Mouse (Mus musculus) T-helper 2 cell (primary cell): ENCODE data around the gene Ctf1.

ENCODE experiments used
- in situ Hi-C: fragments of 300-600 bp; cut with MboI, MseI; formaldehyde crosslinking; loops from one replicate; pipeline ENCODE4 v1.15.1; 2025; ENCODE audit warnings: high pct_unique_total_duplicates

Gene Ctf1

GRCm38 (mm10) chr7:127712461-127713385, at the start of gene Ctf1:
Gene Ctf1, plus strand, starts transcription at chr7:127712736.
- in situ Hi-C loops, result no loop called here

GRCm38 (mm10) chr7:127662926-127663325, 49.6 kb upstream of the Ctf1 start:
- in situ Hi-C loops, result loop anchor here (10.0 kb wide), 1 partner anchor 92 kb away; no protein-coding TSS in a partner anchor

GRCm38 (mm10) chr7:127666066-127666654, 46.4 kb upstream of the Ctf1 start:
- in situ Hi-C loops, result loop anchor here (10.0 kb wide), 1 partner anchor 89 kb away; no protein-coding TSS in a partner anchor

GRCm38 (mm10) chr7:127666679-127667078, 45.9 kb upstream of the Ctf1 start:
- in situ Hi-C loops, result loop anchor here (10.0 kb wide), 1 partner anchor 88 kb away; no protein-coding TSS in a partner anchor

- in situ Hi-C loops, result loop anchor here (10.0 kb wide), 1 partner anchor 88 kb away; no protein-coding TSS in a partner anchor
These were observed 45.4 kb upstream of the Ctf1 start for GRCm38 (mm10) chr7:127667171-127667570.

GRCm38 (mm10) chr7:127671880-127672774, 40.4 kb upstream of the Ctf1 start:
- in situ Hi-C loops, result no loop called here

GRCm38 (mm10) chr7:127672776-127673175, 39.8 kb upstream of the Ctf1 start:
- in situ Hi-C loops, result no loop called here

- in situ Hi-C loops, result no loop called here
These were observed 37.6 kb upstream of the Ctf1 start for GRCm38 (mm10) chr7:127674977-127675376.

- in situ Hi-C loops, result no loop called here
These were observed 37.1 kb upstream of the Ctf1 start for GRCm38 (mm10) chr7:127675391-127675811.

GRCm38 (mm10) chr7:127677077-127677476, 35.5 kb upstream of the Ctf1 start:
- in situ Hi-C loops, result no loop called here

- in situ Hi-C loops, result no loop called here
These were observed 34.9 kb upstream of the Ctf1 start for GRCm38 (mm10) chr7:127677609-127678008.

- in situ Hi-C loops, result no loop called here
These were observed 33.7 kb upstream of the Ctf1 start for GRCm38 (mm10) chr7:127678811-127679210.

- in situ Hi-C loops, result no loop called here
These were observed 32.0 kb upstream of the Ctf1 start for GRCm38 (mm10) chr7:127680541-127680940.

GRCm38 (mm10) chr7:127681888-127682553, 30.5 kb upstream of the Ctf1 start:
- in situ Hi-C loops, result no loop called here

- in situ Hi-C loops, result no loop called here
These were observed 27.1 kb upstream of the Ctf1 start for GRCm38 (mm10) chr7:127685304-127686018.

- in situ Hi-C loops, result no loop called here
These were observed 25.6 kb upstream of the Ctf1 start for GRCm38 (mm10) chr7:127686740-127687449.

- in situ Hi-C loops, result no loop called here
These were observed 23.6 kb upstream of the Ctf1 start for GRCm38 (mm10) chr7:127688935-127689334.

- in situ Hi-C loops, result loop anchor here (10.0 kb wide), 1 partner anchor 695 kb away; no protein-coding TSS in a partner anchor
These were observed 22.8 kb upstream of the Ctf1 start for GRCm38 (mm10) chr7:127689626-127690280.
